Mouse (Mus musculus) embryonic facial prominence, embryonic 10.5 days (tissue): Measurements from ENCODE around the gene Nudt3. TPM values are rescaled to one million over a fixed set of nuclear protein-coding genes. Genes with fewer than 3 reads are reported as not detected.
A peak's percentile ranks its signal among the peaks of the same experiment; 100 is the strongest.

Experiments used
- DNase-seq: peaks from one replicate; pipeline ENCODE4 v3.0.0-alpha.2; 2017; ENCODE audit warnings: low spot score
- H3K27ac ChIP-seq: fragments of 300-500 bp; sonication (generic); replicated peaks from 2 replicates; pipeline ENCODE4 v1.5.1; 2016; ENCODE audit warnings: mild to moderate bottlenecking
- H3K27me3 ChIP-seq: fragments of 300-500 bp; sonication (generic); replicated peaks from 2 replicates; pipeline ENCODE4 v1.6.1; 2016; ENCODE audit warnings: low read depth, mild to moderate bottlenecking; ENCODE audit not compliant: poor library complexity, severe bottlenecking
- H3K36me3 ChIP-seq: fragments of 300-500 bp; sonication (generic); replicated peaks from 2 replicates; pipeline ENCODE4 v1.6.1; 2016; ENCODE audit warnings: mild to moderate bottlenecking, moderate library complexity
- H3K4me1 ChIP-seq: fragments of 300-500 bp; sonication (generic); 2 replicates; pipeline ENCODE4 v1.6.1; 2016
- H3K4me3 ChIP-seq: fragments of 300-500 bp; sonication (generic); 2 replicates; pipeline ENCODE4 v1.5.1; 2016; ENCODE audit warnings: mild to moderate bottlenecking, moderate library complexity
- H3K9me3 ChIP-seq: fragments of 300-500 bp; sonication (generic); 2 replicates; pipeline ENCODE4 v1.6.1; 2016; ENCODE audit warnings: mild to moderate bottlenecking
- WGBS: fragments of 180-500 bp; shearing (Covaris S2); methylation state at CpG from one replicate; pipeline ENCODE4 v1.1.7; 2016; 5-methylcytosine and 5-hydroxymethylcytosine counted together
- polyA plus RNA-seq: library from polyadenylated mRNA; unstranded; fragments of >200 nt; fragmentation: Nextera tagmentation; extraction: Ambion mirVana; gene quantifications from 2 replicates; pipeline ENCODE4 v1.2.1, GENCODE M21; 2016

Gene Nudt3
- polyA plus RNA-seq, 1 experiment from 2014 or later = 87.8 TPM

DNA sequence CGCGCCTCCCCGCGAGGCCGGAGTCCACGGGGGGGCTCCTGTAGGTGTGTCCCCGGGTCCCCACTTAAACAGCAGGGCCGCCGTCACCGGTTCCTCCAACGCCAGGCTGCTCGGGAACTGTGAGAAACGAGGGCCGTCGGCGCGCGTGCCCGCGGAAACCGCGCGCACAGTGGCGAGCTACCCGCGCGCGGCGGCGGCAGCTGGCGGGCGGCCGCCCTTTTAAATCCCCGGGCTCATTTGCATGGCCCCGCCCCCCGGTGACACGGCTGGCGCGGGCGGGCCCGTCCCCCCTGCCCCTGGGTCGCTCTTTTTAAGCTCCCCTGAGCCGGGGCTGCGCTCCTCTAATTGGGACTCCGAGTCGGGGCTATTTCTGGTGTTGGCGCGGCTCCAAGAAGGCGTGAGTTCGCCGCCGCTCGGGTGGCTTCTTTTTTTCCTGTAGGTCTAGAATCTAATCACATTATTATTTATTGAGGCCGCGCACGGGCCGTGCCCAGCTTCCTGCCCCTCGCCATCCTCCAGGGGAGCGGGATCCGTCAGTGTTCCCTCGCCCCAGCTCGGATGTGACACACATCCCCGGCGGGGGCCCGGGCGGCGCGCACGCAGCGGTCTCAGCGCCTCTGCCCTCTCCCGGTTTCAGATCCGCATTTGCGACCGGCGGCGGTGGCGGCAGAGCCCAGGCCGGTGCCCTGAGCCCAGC lies 66.8 kb downstream of the Nudt3 start, which contains the start of gene Hmga1:
TSS of gene Hmga1 (plus strand) at position 183 of the 697 bp plus-strand sequence.
- peak within 1 kb of the TSS; percentile 97 for H3K4me3 ChIP-seq
- H3K36me3 ChIP-seq = peaks cover 23% of the 10 kb centered on the region
- H3K27me3 ChIP-seq = no peaks in the 10 kb centered on the region
- peaks cover 84% of the 10 kb centered on the region for H3K4me1 ChIP-seq
- H3K27ac ChIP-seq = peak within 1 kb of the TSS; percentile 99
- no peaks in the 10 kb centered on the region for H3K9me3 ChIP-seq
- under 1% methylated on average over 79 of the region's 79 CpGs for WGBS
- DNase-seq = peak; percentile 96

- H3K9me3 ChIP-seq = no peaks in the 10 kb centered on the region
- peaks cover 14% of the 10 kb centered on the region for H3K36me3 ChIP-seq
- H3K27ac ChIP-seq = peak overlapping the region; percentile 99
- H3K4me3 ChIP-seq = peak overlapping the region; percentile 97
- WGBS = under 1% methylated on average over 55 of the region's 55 CpGs
- peaks cover 79% of the 10 kb centered on the region for H3K4me1 ChIP-seq
- H3K27me3 ChIP-seq = no peaks in the 10 kb centered on the region
- DNase-seq = peak; percentile 95
Observed at GRCm38 (mm10) chr17:27555512-27556172, 67.7 kb downstream of the Nudt3 start.

GRCm38 (mm10) chr17:27555075-27555511 lies 68.2 kb downstream of the Nudt3 start:
- Histone ChIP-seq H3K4me3 (peak overlapping the region; percentile 97), H3K27me3 (no peaks in the 10 kb centered on the region), H3K4me1 (peaks cover 73% of the 10 kb centered on the region), H3K27ac (peak overlapping the region; percentile 99), H3K36me3 (peaks cover 9% of the 10 kb centered on the region), H3K9me3 (no peaks in the 10 kb centered on the region)
- WGBS = under 1% methylated on average over 39 of the region's 39 CpGs
- peak; percentile 92 for DNase-seq

DNA sequence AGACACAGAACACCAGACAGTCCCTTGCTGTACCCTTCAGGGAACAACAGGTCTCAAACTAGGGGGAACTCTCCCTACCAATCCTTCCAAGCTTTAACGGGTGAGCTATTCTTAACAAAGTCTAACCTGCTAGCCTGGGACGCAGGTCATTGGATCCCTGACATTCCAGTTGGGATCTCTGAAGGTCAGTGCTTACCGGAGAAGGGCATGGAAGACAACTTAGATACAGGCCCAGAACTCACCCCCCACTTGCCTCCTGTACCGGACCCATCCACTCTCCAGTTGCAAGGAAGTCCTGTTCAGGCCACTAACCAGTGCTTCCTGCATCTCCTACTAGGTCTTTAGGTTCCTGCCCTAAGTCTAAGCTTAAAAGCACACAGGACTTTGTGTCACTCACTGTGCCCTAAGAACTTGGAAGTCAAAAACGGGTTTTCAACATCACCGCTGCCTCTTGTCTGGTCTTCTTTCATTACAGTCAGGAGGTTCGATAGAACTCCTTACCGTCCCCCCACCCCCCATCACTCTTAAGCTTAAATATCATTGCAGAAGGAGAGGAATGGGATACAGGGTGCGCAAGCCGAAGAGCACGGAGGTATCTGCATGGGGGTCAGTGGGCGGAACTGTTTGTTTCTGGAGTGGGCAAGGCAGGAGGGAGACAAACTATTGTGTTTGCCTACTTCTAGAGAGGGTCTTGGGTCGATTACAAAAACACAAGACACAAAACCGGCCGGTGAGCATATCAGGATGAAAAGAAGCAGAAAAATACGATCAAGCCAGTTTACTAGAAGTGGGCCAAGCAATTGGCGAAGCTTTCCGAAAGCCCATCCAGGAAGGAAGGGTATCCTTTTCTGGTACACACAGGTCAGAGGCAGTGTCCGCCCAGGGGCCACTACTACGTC lies 69.0 kb downstream of the Nudt3 start:
- Histone ChIP-seq H3K4me3 (peak overlapping the region; percentile 97), H3K9me3 (no peaks in the 10 kb centered on the region), H3K4me1 (peaks cover 72% of the 10 kb centered on the region), H3K27me3 (no peaks in the 10 kb centered on the region), H3K27ac (peak overlapping the region; percentile 99), H3K36me3 (peaks cover 2% of the 10 kb centered on the region; the same call in 1 of the 2 replicates)
- WGBS = 34% methylated on average over 20 of the region's 20 CpGs
- DNase-seq = no peak

GRCm38 (mm10) chr17:27552215-27553201 lies 70.8 kb downstream of the Nudt3 start:
- Histone ChIP-seq H3K36me3 (no peaks in the 10 kb centered on the region), H3K9me3 (no peaks in the 10 kb centered on the region), H3K4me1 (peaks cover 64% of the 10 kb centered on the region), H3K27me3 (no peaks in the 10 kb centered on the region), H3K27ac (peak overlapping the region; percentile 31), H3K4me3 (no peak overlapping the region)
- 80% methylated on average over 23 of the region's 23 CpGs for WGBS
- DNase-seq = no peak

DNA sequence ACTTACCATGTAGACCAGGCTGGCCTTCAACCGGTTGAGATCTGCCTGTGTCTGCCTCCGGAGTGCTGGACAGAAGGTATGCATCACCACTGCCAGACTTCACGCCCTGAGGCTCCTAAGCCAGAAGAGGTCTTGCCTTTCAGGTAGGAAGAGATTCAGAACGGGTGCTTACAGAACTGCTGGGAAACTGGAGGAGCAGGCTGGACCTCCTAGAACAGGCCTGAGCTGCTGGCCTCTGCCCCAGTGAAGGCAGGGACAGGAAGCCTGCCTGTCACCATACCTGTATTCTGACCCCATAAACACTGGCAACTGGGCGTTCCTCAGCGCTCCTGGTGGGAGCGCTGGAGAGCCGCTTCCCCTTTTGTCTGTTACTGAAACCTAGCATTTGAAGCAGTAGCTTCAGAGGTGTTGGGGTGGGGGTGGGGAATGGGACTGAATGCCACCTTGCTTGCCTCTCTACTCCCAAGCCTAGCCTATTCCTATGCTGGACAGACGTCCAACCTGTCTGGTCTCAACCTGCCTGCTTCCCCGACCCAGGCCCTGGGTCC lies 71.8 kb downstream of the Nudt3 start:
- 48% methylated on average over 10 of the region's 10 CpGs for WGBS
- Histone ChIP-seq H3K27ac (peak overlapping the region; percentile 31; the same call in 1 of the 2 replicates), H3K36me3 (no peaks in the 10 kb centered on the region)

GRCm38 (mm10) chr17:27549234-27549633 lies 74.1 kb downstream of the Nudt3 start:
- no peaks in the 10 kb centered on the region for H3K36me3 ChIP-seq
- H3K4me1 ChIP-seq = peaks cover 59% of the 10 kb centered on the region
- no peak for DNase-seq
- 0 out of 2 replicates have a peak overlapping the region, but pooled peaks have one; percentile 8 for H3K4me3 ChIP-seq
- peaks cover 10% of the 10 kb centered on the region; the same call in 1 of the 2 replicates for H3K27me3 ChIP-seq
- WGBS = 50% methylated on average over 8 of the region's 8 CpGs
- no peaks in the 10 kb centered on the region for H3K9me3 ChIP-seq
- H3K27ac ChIP-seq = peak overlapping the region; percentile 81

More for the DNA sequence above, 71.8 kb downstream of the Nudt3 start:
- Histone ChIP-seq H3K27me3 (peaks cover 4% of the 10 kb centered on the region; the same call in 1 of the 2 replicates), H3K4me3 (no peak overlapping the region), H3K4me1 (peaks cover 70% of the 10 kb centered on the region), H3K9me3 (no peaks in the 10 kb centered on the region)
- DNase-seq = no peak

GRCm38 (mm10) chr17:27547253-27547868 lies 75.9 kb downstream of the Nudt3 start:
- H3K4me1 ChIP-seq = peaks cover 57% of the 10 kb centered on the region
- no peak overlapping the region for H3K27ac ChIP-seq
- H3K36me3 ChIP-seq = no peaks in the 10 kb centered on the region
- peaks cover 10% of the 10 kb centered on the region; the same call in 1 of the 2 replicates for H3K27me3 ChIP-seq
- 71% methylated on average over 9 of the region's 9 CpGs for WGBS
- no peak for DNase-seq
- H3K9me3 ChIP-seq = no peaks in the 10 kb centered on the region
- H3K4me3 ChIP-seq = no peak overlapping the region

GRCm38 (mm10) chr17:27546574-27547085 lies 76.7 kb downstream of the Nudt3 start:
- H3K27me3 ChIP-seq = peaks cover 10% of the 10 kb centered on the region; the same call in 1 of the 2 replicates
- no peak overlapping the region for H3K27ac ChIP-seq
- H3K4me3 ChIP-seq = no peak overlapping the region
- H3K36me3 ChIP-seq = no peaks in the 10 kb centered on the region
- peaks cover 56% of the 10 kb centered on the region for H3K4me1 ChIP-seq
- no peaks in the 10 kb centered on the region for H3K9me3 ChIP-seq
- no peak for DNase-seq
- WGBS = 67% methylated on average over 7 of the region's 7 CpGs

- H3K27ac ChIP-seq = no peak overlapping the region
- H3K36me3 ChIP-seq = no peaks in the 10 kb centered on the region
- peaks cover 10% of the 10 kb centered on the region; the same call in 1 of the 2 replicates for H3K27me3 ChIP-seq
- no peak for DNase-seq
- H3K4me1 ChIP-seq = peaks cover 58% of the 10 kb centered on the region
- no peaks in the 10 kb centered on the region for H3K9me3 ChIP-seq
- WGBS = 46% methylated on average over 12 of the region's 12 CpGs
- no peak overlapping the region for H3K4me3 ChIP-seq
Observed at GRCm38 (mm10) chr17:27545991-27546390, 77.3 kb downstream of the Nudt3 start.
